Mouse (Mus musculus) forebrain, embryonic 12.5 days (tissue): ENCODE measurements around the gene Pcgf1. TPM values are rescaled to one million over a fixed set of nuclear protein-coding genes. Genes with fewer than 3 reads are reported as not detected.

Source experiments
- ATAC-seq: fragments of 200-750 bp; cut with Nextera tagmentation; 2 replicates; pipeline ENCODE4 v1.8.0; 2017; ENCODE audit warnings: moderate TSS enrichment; ENCODE audit not compliant: low FRiP score
- H3K27ac ChIP-seq: fragments of 300-500 bp; sonication (generic); 2 replicates; pipeline ENCODE4 v1.5.1; 2016; ENCODE audit warnings: mild to moderate bottlenecking
- H3K27me3 ChIP-seq: fragments of 300-500 bp; sonication (generic); 2 replicates; pipeline ENCODE4 v1.6.1; 2016; ENCODE audit warnings: mild to moderate bottlenecking
- H3K36me3 ChIP-seq: fragments of 300-500 bp; sonication (generic); replicated peaks from 2 replicates; pipeline ENCODE4 v1.6.1; 2016; ENCODE audit warnings: mild to moderate bottlenecking
- H3K4me1 ChIP-seq: fragments of 300-500 bp; sonication (generic); 2 replicates; pipeline ENCODE4 v1.6.1; 2016
- H3K4me2 ChIP-seq: fragments of 300-500 bp; sonication (generic); 2 replicates; pipeline ENCODE4 v1.6.1; 2016; ENCODE audit warnings: mild to moderate bottlenecking, moderate library complexity
- H3K4me3 ChIP-seq: fragments of 300-500 bp; sonication (generic); replicated peaks from 2 replicates; pipeline ENCODE4 v1.5.1; 2016; ENCODE audit warnings: mild to moderate bottlenecking
- H3K9ac ChIP-seq: fragments of 300-500 bp; sonication (generic); 2 replicates; pipeline ENCODE4 v1.6.1; 2016; ENCODE audit warnings: mild to moderate bottlenecking
- H3K9me3 ChIP-seq: fragments of 300-500 bp; sonication (generic); 2 replicates; pipeline ENCODE4 v1.6.1; 2016
- WGBS: fragments of 180-500 bp; shearing (Covaris S2); methylation state at CpG from one replicate; pipeline ENCODE4 v1.1.7; 2016; 5-methylcytosine and 5-hydroxymethylcytosine counted together
- microRNA counts: library from miRNA; unstranded; fragments of <30 nt; microRNA quantifications from one replicate; lab custom pipeline; 2017
- microRNA-seq: library from miRNA; unstranded; fragments of <30 nt; microRNA quantifications from one replicate; pipeline ENCODE4, GENCODE M21; 2017
- polyA plus RNA-seq: library from polyadenylated mRNA; unstranded; fragments of >200 nt; fragmentation: Nextera tagmentation; extraction: Ambion mirVana; gene quantifications from 2 replicates; pipeline ENCODE4 v1.2.1, GENCODE M21; 2016

Pcgf1 gene
- polyA plus RNA-seq, 1 experiment from 2014 or later, result 36.3 TPM

DNA sequence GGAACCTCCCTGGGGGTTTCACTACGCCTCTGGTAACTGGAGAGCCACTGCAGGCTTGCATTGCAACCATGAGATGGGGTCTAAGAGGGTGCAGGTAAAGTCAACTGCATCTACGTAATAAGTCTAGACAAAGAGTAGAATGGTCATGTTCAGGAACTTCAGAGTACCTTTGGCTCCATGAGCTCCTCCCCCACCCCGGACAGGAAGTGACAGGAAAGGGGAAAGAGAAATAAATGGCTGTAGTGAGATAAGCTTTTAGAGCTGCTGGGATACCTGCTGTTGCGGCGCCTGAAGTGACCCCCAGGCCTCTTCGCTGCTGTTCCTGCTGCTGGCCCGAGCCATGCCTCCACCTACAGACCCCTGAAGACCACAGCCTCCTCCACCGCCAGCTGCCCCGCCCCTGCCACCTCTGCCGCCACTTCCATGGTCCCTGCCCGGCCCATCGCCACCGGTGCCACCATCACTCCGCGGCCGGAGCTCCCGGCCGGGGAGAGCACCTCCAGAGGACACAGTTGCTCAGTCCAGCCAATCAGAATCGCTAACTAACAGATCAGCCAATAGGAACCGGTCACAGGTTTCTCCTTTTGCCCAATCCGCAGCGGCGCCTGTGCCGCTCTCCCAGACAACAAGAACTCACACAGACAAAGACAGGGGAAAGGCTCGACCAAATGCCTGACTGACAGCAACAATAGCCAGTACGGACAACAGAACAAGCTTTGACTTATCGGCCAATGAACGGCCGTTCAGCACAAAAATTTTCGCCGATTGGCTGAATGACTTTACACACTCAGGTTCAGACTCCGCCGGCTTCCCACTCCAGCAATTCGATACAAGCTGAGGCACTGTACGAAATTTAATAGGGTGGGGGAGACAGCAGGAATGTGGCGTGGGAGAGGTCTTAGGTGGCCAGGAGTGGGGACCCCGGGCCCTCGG is 43.5 kb downstream of the Pcgf1 start, which contains the start of gene Wbp1:
Wbp1 (minus strand) TSS at position 630 of the 933 bp plus-strand sequence.
- H3K9me3 ChIP-seq, result no peaks in the 10 kb centered on the region
- WGBS, result under 1% methylated on average over 35 of the region's 38 CpGs
- peak; percentile 94 for ATAC-seq
- peaks cover 60% of the 10 kb centered on the region for H3K4me1 ChIP-seq
- H3K4me2 ChIP-seq, result peak within 1 kb of the TSS; percentile 94
- H3K4me3 ChIP-seq, result peak within 1 kb of the TSS; percentile 79
- peak within 1 kb of the TSS; percentile 88 for H3K9ac ChIP-seq
- peak within 1 kb of the TSS; percentile 99 for H3K27ac ChIP-seq
- H3K27me3 ChIP-seq, result no peaks in the 10 kb centered on the region
- peaks cover 39% of the 10 kb centered on the region for H3K36me3 ChIP-seq

- 2% methylated on average over 38 of the region's 52 CpGs for WGBS
- Histone ChIP-seq H3K27me3 (no peaks in the 10 kb centered on the region), H3K27ac (peak overlapping the region; percentile 99), H3K36me3 (peaks cover 38% of the 10 kb centered on the region), H3K4me1 (peaks cover 52% of the 10 kb centered on the region), H3K9me3 (no peaks in the 10 kb centered on the region), H3K4me3 (peak overlapping the region; percentile 79), H3K9ac (peak overlapping the region; percentile 88), H3K4me2 (peak overlapping the region; percentile 94)
- no peak; the same call in 1 of the 2 replicates for ATAC-seq
Observed at GRCm38 (mm10) chr6:83121863-83122710, 44.4 kb downstream of the Pcgf1 start.

DNA sequence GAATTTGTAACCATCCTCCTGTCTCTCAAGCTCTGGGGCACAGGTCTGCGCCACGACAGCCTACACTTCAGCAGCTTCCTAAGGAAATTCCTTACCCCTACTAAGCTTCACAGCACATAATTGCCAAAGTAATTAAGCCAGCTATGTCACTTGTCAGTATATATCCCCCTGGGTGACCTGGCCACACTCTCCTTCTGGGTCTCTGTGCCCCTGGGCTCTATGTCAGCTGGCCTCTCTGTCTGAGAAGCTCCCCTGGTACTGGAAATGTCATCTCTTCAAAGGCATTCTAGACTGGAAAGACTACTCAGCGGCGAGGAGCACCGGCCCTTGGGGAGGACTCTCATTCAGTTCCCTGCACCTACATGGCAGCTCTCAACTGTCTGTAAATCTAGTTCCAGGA is 45.3 kb downstream of the Pcgf1 start:
- Histone ChIP-seq H3K9ac (peak overlapping the region; percentile 88), H3K27ac (peak overlapping the region; percentile 99), H3K4me2 (peak overlapping the region; percentile 94), H3K4me3 (peak overlapping the region; percentile 79), H3K36me3 (peaks cover 29% of the 10 kb centered on the region), H3K27me3 (no peaks in the 10 kb centered on the region), H3K4me1 (peaks cover 46% of the 10 kb centered on the region), H3K9me3 (no peaks in the 10 kb centered on the region)
- 84% methylated on average over 5 of the region's 5 CpGs for WGBS
- no peak for ATAC-seq

DNA sequence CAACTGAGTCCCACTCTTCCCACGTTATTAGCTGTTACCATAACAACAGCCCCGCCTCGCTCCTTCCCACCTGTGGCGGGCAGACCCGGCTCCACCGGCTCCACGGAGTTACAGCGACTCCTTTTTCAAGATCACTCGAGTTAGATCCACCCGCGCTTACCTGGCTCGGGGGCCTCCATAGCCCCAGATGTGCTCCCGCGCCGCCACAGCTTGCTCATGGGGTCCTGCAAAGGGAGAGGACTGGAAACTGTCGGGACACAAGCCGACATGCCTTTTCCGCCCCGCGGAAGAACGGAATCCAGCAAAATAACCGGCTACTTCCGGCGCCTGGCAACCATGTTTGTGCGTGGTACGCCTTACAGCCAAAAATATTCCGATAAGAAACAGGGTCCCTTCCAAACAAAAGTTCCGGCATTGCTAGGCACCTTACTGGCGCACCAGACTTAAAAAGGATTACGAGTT is 47.2 kb downstream of the Pcgf1 start:
- Histone ChIP-seq H3K4me1 (peaks cover 36% of the 10 kb centered on the region), H3K27me3 (no peaks in the 10 kb centered on the region), H3K9me3 (no peaks in the 10 kb centered on the region), H3K4me3 (peak overlapping the region; percentile 66), H3K4me2 (peak overlapping the region; percentile 90), H3K36me3 (peaks cover 10% of the 10 kb centered on the region; the same call in 1 of the 2 replicates), H3K27ac (peak overlapping the region; percentile 71), H3K9ac (peak overlapping the region; percentile 74)
- peak; percentile 1; the same call in 1 of the 2 replicates for ATAC-seq
- 1% methylated on average over 30 of the region's 30 CpGs for WGBS

GRCm38 (mm10) chr6:83125331-83125730 is 47.7 kb downstream of the Pcgf1 start, which contains the start of gene Ino80b:
Gene Ino80b, minus strand, starts transcription at chr6:83125431.
- Histone ChIP-seq H3K27me3 (no peaks in the 10 kb centered on the region), H3K4me3 (peak within 1 kb of the TSS; percentile 66)
- 20% methylated on average over 5 of the region's 5 CpGs for WGBS

DNA sequence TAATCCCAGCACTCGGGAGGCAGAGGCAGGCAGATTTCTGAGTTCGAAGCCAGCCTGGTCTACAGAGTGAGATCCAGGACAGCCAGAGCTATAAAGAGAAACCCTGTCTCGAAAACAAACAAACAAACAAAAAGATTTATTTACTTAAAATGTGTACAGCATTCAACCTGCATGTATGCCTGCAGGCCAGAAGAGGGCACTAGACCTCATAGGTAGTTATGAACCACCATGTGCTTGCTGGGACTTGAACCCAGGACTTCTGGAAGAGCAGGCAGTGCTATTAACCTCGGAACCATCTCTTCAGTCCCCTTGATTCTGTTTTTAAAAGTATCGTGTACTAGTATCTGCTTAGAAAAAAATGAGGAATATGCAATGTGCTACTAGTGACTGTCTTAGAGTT is 49.8 kb downstream of the Pcgf1 start:
- WGBS, result 98% methylated on average over 5 of the region's 5 CpGs
- H3K4me2 ChIP-seq, result no peak overlapping the region

More at GRCm38 (mm10) chr6:83125331-83125730, 47.7 kb downstream of the Pcgf1 start, which contains the start of gene Ino80b:
- H3K27ac ChIP-seq, result peak within 1 kb of the TSS; percentile 71
- peak within 1 kb of the TSS; percentile 90 for H3K4me2 ChIP-seq
- peaks cover 32% of the 10 kb centered on the region for H3K4me1 ChIP-seq
- peak within 1 kb of the TSS; percentile 74 for H3K9ac ChIP-seq
- no peaks in the 10 kb centered on the region for H3K9me3 ChIP-seq
- no peak for ATAC-seq
- H3K36me3 ChIP-seq, result peaks cover 10% of the 10 kb centered on the region; the same call in 1 of the 2 replicates

More for the DNA sequence above, 49.8 kb downstream of the Pcgf1 start:
- Histone ChIP-seq H3K4me1 (peaks cover 24% of the 10 kb centered on the region), H3K27ac (no peak overlapping the region), H3K9ac (no peak overlapping the region), H3K27me3 (no peaks in the 10 kb centered on the region), H3K9me3 (no peaks in the 10 kb centered on the region), H3K36me3 (peaks cover 10% of the 10 kb centered on the region; the same call in 1 of the 2 replicates), H3K4me3 (no peak overlapping the region)
- ATAC-seq, result no peak

MicroRNAs encoded within 50 kb of the gene (microRNA counts, 519-probe panel; counts per million panel counts)
- microRNA mmu-miR-3470a+mmu-miR-3470b (lab: Ali Mortazavi, UCI), result not detected

Small RNA genes within 50 kb of the gene (microRNA-seq; reads per million reads assigned to microRNA genes)
- gene Mir3470a (not detected), gene Mir7040 (not detected)

Other genes with a start within 250 kb of the Pcgf1 start
- gene Sema4f, start 138.1 kb upstream of the Pcgf1 start, polyA plus RNA-seq, result 4.6 and 5.9 TPM in 2 replicates
- gene M1ap, start 131.0 kb upstream of the Pcgf1 start, polyA plus RNA-seq, result not detected in 2 replicates
- 4.9 and 5.4 TPM in 2 replicates for gene Dok1, start 44.4 kb upstream of the Pcgf1 start, polyA plus RNA-seq
- 6.2 and 8.0 TPM in 2 replicates for gene Loxl3, start 43.7 kb upstream of the Pcgf1 start, polyA plus RNA-seq
- gene Aup1, start 23.3 kb upstream of the Pcgf1 start, polyA plus RNA-seq, result 137 and 142 TPM in 2 replicates
- gene Htra2, start 22.6 kb upstream of the Pcgf1 start, polyA plus RNA-seq, result 64.3 and 65.9 TPM in 2 replicates
- gene Dqx1, start 20.0 kb upstream of the Pcgf1 start, polyA plus RNA-seq, result 0.63 and 0.88 TPM in 2 replicates
- not detected in 2 replicates for gene Tlx2, start 7.6 kb upstream of the Pcgf1 start, polyA plus RNA-seq
- 0.27 TPM in 1 of 2 replicates, not detected in the other for gene Lbx2, start 8.5 kb downstream of the Pcgf1 start, polyA plus RNA-seq
- gene Ccdc142, start 23.7 kb downstream of the Pcgf1 start, polyA plus RNA-seq, result 2.6 and 3.4 TPM in 2 replicates
- 3.4 and 3.7 TPM in 2 replicates for gene Gm42688, start 23.7 kb downstream of the Pcgf1 start, polyA plus RNA-seq
- gene Mrpl53, start 31.2 kb downstream of the Pcgf1 start, polyA plus RNA-seq, result 117 TPM in 2 replicates
- gene Mogs, start 37.6 kb downstream of the Pcgf1 start, polyA plus RNA-seq, result 37.4 and 38.6 TPM in 2 replicates
- 202 and 219 TPM in 2 replicates for gene Wbp1, start 43.7 kb downstream of the Pcgf1 start, polyA plus RNA-seq
- 19.0 and 20.6 TPM in 2 replicates for gene Ino80b, start 47.6 kb downstream of the Pcgf1 start, polyA plus RNA-seq
- 19.9 and 20.1 TPM in 2 replicates for gene Rtkn, start 57.6 kb downstream of the Pcgf1 start, polyA plus RNA-seq
- 12.5 and 15.4 TPM in 2 replicates for gene Wdr54, start 78.5 kb downstream of the Pcgf1 start, polyA plus RNA-seq
- gene 1700003E16Rik, start 78.5 kb downstream of the Pcgf1 start, polyA plus RNA-seq, result 1.8 and 2.7 TPM in 2 replicates
- 128 and 137 TPM in 2 replicates for gene Dctn1, start 88.1 kb downstream of the Pcgf1 start, polyA plus RNA-seq
- gene Slc4a5, start 142.0 kb downstream of the Pcgf1 start, polyA plus RNA-seq, result 0.12 and 0.24 TPM in 2 replicates
- 35.8 and 37.4 TPM in 2 replicates for gene Mthfd2, start 248.0 kb downstream of the Pcgf1 start, polyA plus RNA-seq
- gene Mob1a, start 248.1 kb downstream of the Pcgf1 start, polyA plus RNA-seq, result 56.3 and 57.3 TPM in 2 replicates